ENCODE assay signal across 25 mouse cellular contexts in the genomic region with DNA sequence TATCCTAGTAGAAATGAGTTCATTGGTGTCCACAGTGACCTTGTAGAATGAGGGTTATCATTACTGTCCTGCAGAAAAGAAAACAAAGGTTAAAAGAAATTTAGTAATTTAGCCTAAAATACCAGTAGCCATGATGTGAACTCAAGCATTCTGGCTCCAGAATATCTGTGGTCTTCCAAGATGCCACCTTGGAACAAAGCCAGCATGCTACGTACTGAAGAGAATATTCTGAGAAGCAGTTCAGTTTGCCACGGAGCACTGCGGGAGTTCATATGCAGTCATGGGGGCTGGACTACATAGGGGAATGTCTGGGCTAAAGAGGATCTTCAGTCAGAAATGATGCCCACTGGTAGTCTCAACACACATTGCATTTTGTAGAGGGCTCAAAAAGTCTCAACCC.
"Had no signal": no experiment of that assay in that cellular context is flagged by ENCODE, and none has a peak within 500 bp of the region (broad histone marks: within the 10 kb centered on the region; RNA-seq: fewer than 3 reads in every experiment).

No protein-coding gene starts in this region.

- H3K27ac ChIP-seq: embryonic facial prominence, embryonic 10.5 days; embryonic facial prominence, embryonic 12.5 days; embryonic facial prominence, embryonic 13.5 days; embryonic facial prominence, embryonic 15.5 days; forebrain, embryonic 12.5 days; forebrain, embryonic 13.5 days; forebrain, embryonic 15.5 days; gastrocnemius, adult 2 months; heart, adult 2 months; heart, embryonic 13.5 days had no signal

- H3K9me3 ChIP-seq: embryonic facial prominence, embryonic 10.5 days; embryonic facial prominence, embryonic 12.5 days; embryonic facial prominence, embryonic 13.5 days; embryonic facial prominence, embryonic 15.5 days; forebrain, embryonic 12.5 days; forebrain, embryonic 13.5 days; forebrain, embryonic 15.5 days; heart, embryonic 12.5 days; heart, embryonic 13.5 days had no signal

- H3K36me3 ChIP-seq: embryonic facial prominence, embryonic 10.5 days; embryonic facial prominence, embryonic 12.5 days; embryonic facial prominence, embryonic 13.5 days; embryonic facial prominence, embryonic 15.5 days; forebrain, embryonic 12.5 days; forebrain, embryonic 15.5 days; heart, embryonic 12.5 days; heart, embryonic 13.5 days had no signal

- DNase-seq: cerebellum, adult 2 months; cerebellum, adult 9-10 months; cerebellum, adult 9-11 months; cerebellum, postnatal 25 days; cerebellum, postnatal 36 days; embryo, embryonic 11 days; forebrain, postnatal 0 days; gastrocnemius, adult 2 months; gastrocnemius, postnatal 10 days; gastrocnemius, postnatal 14 days; gastrocnemius, postnatal 25 days; gastrocnemius, postnatal 36 days; heart, adult 2 months had no signal

- ATAC-seq: forebrain, embryonic 13.5 days; forebrain, embryonic 15.5 days; forebrain, embryonic 16.5 days; forebrain, postnatal 0 days had no signal

- H3K4me2 ChIP-seq: embryonic facial prominence, embryonic 12.5 days; embryonic facial prominence, embryonic 13.5 days; embryonic facial prominence, embryonic 15.5 days; forebrain, embryonic 12.5 days; forebrain, embryonic 13.5 days; forebrain, embryonic 15.5 days; heart, embryonic 11.5 days; heart, embryonic 12.5 days; heart, embryonic 13.5 days had no signal

- H3K4me1 ChIP-seq: embryonic facial prominence, embryonic 12.5 days had no signal

- H3K4me3 ChIP-seq: embryonic facial prominence, embryonic 10.5 days; embryonic facial prominence, embryonic 12.5 days; embryonic facial prominence, embryonic 13.5 days; embryonic facial prominence, embryonic 15.5 days; erythroblast, embryonic 14.5 days; forebrain, embryonic 12.5 days; forebrain, embryonic 13.5 days; forebrain, embryonic 15.5 days; gastrocnemius, adult 2 months; heart, adult 2 months; heart, embryonic 12.5 days; heart, embryonic 13.5 days had no signal

- H3K27me3 ChIP-seq: embryonic facial prominence, embryonic 12.5 days; embryonic facial prominence, embryonic 13.5 days; embryonic facial prominence, embryonic 15.5 days; forebrain, embryonic 12.5 days; forebrain, embryonic 13.5 days; forebrain, embryonic 15.5 days; heart, embryonic 12.5 days; heart, embryonic 13.5 days had no signal

- H3K9ac ChIP-seq: embryonic facial prominence, embryonic 12.5 days; embryonic facial prominence, embryonic 13.5 days; embryonic facial prominence, embryonic 15.5 days; forebrain, embryonic 12.5 days; forebrain, embryonic 13.5 days; forebrain, embryonic 15.5 days; forebrain, postnatal 0 days; heart, embryonic 12.5 days; heart, embryonic 13.5 days had no signal
